Mouse (Mus musculus) C2C12 (cell line): ENCODE results near the gene Rpf1.

ENCODE experiments used
- CEBPB ChIP-seq: IDR thresholded peaks from one replicate; pipeline ENCODE4 v1.6.1; 2011; ENCODE audit warnings: low read depth, mild to moderate bottlenecking, control low read depth, moderate library complexity
- CTCF ChIP-seq: IDR thresholded peaks from one replicate; pipeline ENCODE4 v1.5.1; 2011; ENCODE audit not compliant: control insufficient read depth, insufficient read depth, insufficient read length

DNA sequence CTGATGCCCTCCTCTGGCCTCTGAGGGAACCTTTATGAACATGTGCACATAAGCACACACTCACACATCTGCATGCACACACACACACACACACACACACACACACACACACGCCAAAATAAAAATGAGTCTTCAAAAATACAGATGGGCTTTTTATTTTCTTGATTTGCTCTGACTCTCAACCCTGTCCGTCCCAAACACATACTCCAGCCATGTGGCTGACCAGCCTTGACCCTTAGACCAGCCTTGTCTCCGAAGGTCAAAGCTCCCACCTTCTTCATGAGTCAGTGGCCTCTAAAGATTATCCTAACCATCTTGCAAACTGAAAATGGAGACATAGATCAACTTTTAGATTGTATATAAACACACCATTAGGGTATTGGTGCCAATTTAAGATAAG is 48.4 kb upstream of the Rpf1 start:
- no peak for TF ChIP-seq CTCF
- TF ChIP-seq CEBPB, result no peak
